ENCODE assay signal across 8 mouse cellular contexts in the genomic region with DNA sequence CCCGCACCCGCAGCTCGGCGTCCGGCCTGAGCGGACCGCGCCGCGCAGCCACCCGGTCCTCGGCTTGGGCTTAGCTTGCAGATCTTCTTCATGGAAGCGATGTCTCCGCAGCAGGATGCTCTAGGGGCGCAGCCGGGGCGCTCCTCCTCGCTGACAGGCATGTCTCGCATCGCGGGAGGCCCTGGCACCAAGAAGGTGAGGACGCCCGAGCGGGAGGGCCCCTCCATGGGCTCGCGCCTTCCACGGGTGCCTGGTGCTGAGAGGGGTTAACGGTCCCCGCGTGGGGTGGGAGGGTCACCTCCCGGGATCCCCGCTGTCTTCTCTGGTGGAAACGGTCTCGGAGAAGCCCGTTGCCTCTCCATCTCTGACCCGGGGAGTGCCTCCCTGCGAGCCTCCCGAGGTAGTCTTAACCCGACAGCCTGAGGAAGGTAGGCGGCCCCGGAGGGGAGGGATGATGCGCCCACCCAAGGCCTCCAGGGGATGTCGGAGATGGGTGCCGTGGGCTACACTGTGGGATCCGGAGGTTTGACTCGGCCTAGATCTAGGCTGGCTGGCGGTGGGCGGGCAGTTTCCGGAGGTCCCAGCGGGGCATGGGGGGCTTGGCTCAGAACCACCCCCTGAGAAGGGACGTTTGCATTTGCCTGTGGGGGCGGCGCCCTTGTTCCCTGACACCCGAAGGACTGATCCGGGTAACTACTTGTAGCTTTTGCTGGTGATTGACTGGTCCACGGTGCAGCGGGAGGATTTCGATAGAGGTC. TPM values are rescaled to one million over a fixed set of nuclear protein-coding genes. Genes with fewer than 3 reads are reported as not detected.
DNase-seq lines count a peak whose midpoint lies in the region; ATAC-seq and TF ChIP-seq lines count a peak whose summit lies in the region.

No protein-coding gene starts in this region.

- TF ChIP-seq CTCF in cerebellum, adult 2 months (IDR thresholded peaks at IDR 0.05; ENCODE audit: borderline replicate concordance, insufficient read depth, low read depth, low read length), result no peak

- TF ChIP-seq POLR2A in cerebellum, adult 2 months (IDR thresholded peaks at IDR 0.05; ENCODE audit: borderline replicate concordance, insufficient read depth, low read length), result no peak

- no peaks in the 10 kb centered on the region for H3K36me3 ChIP-seq in hindbrain, embryonic 14.5 days (replicated peaks; ENCODE audit: control insufficient read depth, insufficient read depth)
- no peaks in the 10 kb centered on the region for H3K36me3 ChIP-seq in stomach, embryonic 14.5 days (ENCODE audit: control insufficient read depth, insufficient read depth, low read length)

- peak; percentile 15 for ATAC-seq in hindbrain, embryonic 14.5 days (ENCODE audit: low FRiP score)
- peak; percentile 30 for ATAC-seq in megakaryocyte progenitor cell, adult 5-6 weeks (replicated peaks; ENCODE audit: poor library complexity)
- peak; percentile 66; the same call in 1 of the 2 replicates for ATAC-seq in stomach, embryonic 14.5 days (ENCODE audit: insufficient number of reproducible peaks, insufficient read depth, low FRiP score, low read depth)

- H3K27me3 ChIP-seq in cerebellum, adult 2 months (ENCODE audit: control insufficient read depth, insufficient read depth, low read length), result no peaks in the 10 kb centered on the region
- H3K27me3 ChIP-seq in hindbrain, embryonic 14.5 days (ENCODE audit: control insufficient read depth, insufficient read depth, low read length), result peaks cover 15% of the 10 kb centered on the region; the same call in 1 of the 2 replicates
- H3K27me3 ChIP-seq in stomach, embryonic 14.5 days (ENCODE audit: control insufficient read depth, insufficient read depth, low read length), result peaks cover 15% of the 10 kb centered on the region; the same call in 1 of the 2 replicates

- no peaks in the 10 kb centered on the region for H3K4me1 ChIP-seq in cerebellum, adult 2 months (ENCODE audit: control insufficient read depth, insufficient read depth, low read length)
- peaks cover 14% of the 10 kb centered on the region for H3K4me1 ChIP-seq in hindbrain, embryonic 14.5 days (replicated peaks; ENCODE audit: control insufficient read depth, insufficient read depth, low read length)
- H3K4me1 ChIP-seq in stomach, embryonic 14.5 days (ENCODE audit: control insufficient read depth, insufficient read depth, low read length), result peaks cover 14% of the 10 kb centered on the region

- WGBS in cerebellum, adult 2 months, result under 1% methylated on average over 58 of the region's 58 CpGs
- under 1% methylated on average over 57 of the region's 58 CpGs for WGBS in hindbrain, embryonic 14.5 days
- WGBS in stomach, embryonic 14.5 days, result under 1% methylated on average over 58 of the region's 58 CpGs

- H3K4me2 ChIP-seq in hindbrain, embryonic 14.5 days (replicated peaks), result peak overlapping the region; percentile 82
- peak overlapping the region; percentile 94 for H3K4me2 ChIP-seq in stomach, embryonic 14.5 days (replicated peaks; ENCODE audit: low read depth, low read length)

- H3K9ac ChIP-seq in hindbrain, embryonic 14.5 days, result peak overlapping the region; percentile 90
- H3K9ac ChIP-seq in stomach, embryonic 14.5 days (replicated peaks; ENCODE audit: low read depth, low read length), result peak overlapping the region; percentile 42; the same call in 1 of the 2 replicates

- DNase-seq in heart, adult 11 months, result peak; percentile 93
- DNase-seq in heart, adult 8-10 months (ENCODE audit: low spot score), result no peak
- DNase-seq in cerebellum, adult 2 months, result peak; percentile 58 to 78
- DNase-seq in frontal cortex, postnatal 14 days (ENCODE audit: low spot score in 2 of 2), result peak; percentile 43 to 47
- peak; percentile 35 for DNase-seq in hindbrain, embryonic 14.5 days (ENCODE audit: low spot score)
- peak; percentile 38 to 61 for DNase-seq in left cerebral cortex, postnatal 14 days (ENCODE audit: low spot score in 2 of 2)

- H3K9me3 ChIP-seq in hindbrain, embryonic 14.5 days (ENCODE audit: control insufficient read depth, low read length), result no peaks in the 10 kb centered on the region
- no peaks in the 10 kb centered on the region for H3K9me3 ChIP-seq in stomach, embryonic 14.5 days (ENCODE audit: control insufficient read depth, low read depth, low read length)

- intact Hi-C loops in left cerebral cortex, postnatal 14 days (cut with DNase I), result loop anchor here (2.0 to 10.0 kb wide), 2 partner anchors 321 to 431 kb away; no protein-coding TSS in a partner anchor

- H3K4me3 ChIP-seq in cerebellum, adult 2 months (replicated peaks; ENCODE audit: insufficient read depth, low read depth, low read length), result peak overlapping the region; percentile 92
- peak overlapping the region; percentile 66 for H3K4me3 ChIP-seq in hindbrain, embryonic 14.5 days (replicated peaks; ENCODE audit: low read length)
- peak overlapping the region; percentile 65 for H3K4me3 ChIP-seq in stomach, embryonic 14.5 days (ENCODE audit: low read depth, low read length)

- peak overlapping the region; percentile 24; the same call in 1 of the 2 replicates for H3K27ac ChIP-seq in cerebellum, adult 2 months (ENCODE audit: insufficient read depth, low read length)
- H3K27ac ChIP-seq in hindbrain, embryonic 14.5 days, result peak overlapping the region; percentile 81
- H3K27ac ChIP-seq in stomach, embryonic 14.5 days (ENCODE audit: low read length), result no peak overlapping the region

RNA-seq across cellular contexts. Expression of gene Arhgap20, which starts 0.5 kb away (rescaled TPM):
- 10 to 100 TPM; 21.7 to 29.7 (median 23.7) TPM for total RNA-seq in heart, adult 8-10 months (2022)
- 14.8 and 15.1 TPM in 2 replicates for polyA plus RNA-seq in cerebellum, adult 2 months (2012; rRNA removed)
- polyA plus RNA-seq in hindbrain, embryonic 14.5 days (2014; fragmentation: Nextera tagmentation; extraction: Ambion mirVana), result 28.2 and 29.7 TPM in 2 replicates
- 10 to 100 TPM; 93.0 to 93.3 TPM for total RNA-seq in left cerebral cortex, postnatal 14 days (2021)
- total RNA-seq in megakaryocyte progenitor cell, adult 5-6 weeks (2015), result not detected in 2 replicates
- total RNA-seq in megakaryocyte progenitor cell, adult 5-6 weeks (2017), result not detected in 2 replicates
- 4.0 and 5.0 TPM in 2 replicates for polyA plus RNA-seq in stomach, embryonic 14.5 days (2014; fragmentation: Nextera tagmentation; extraction: Ambion mirVana)

Comparison
In these comparisons a context has a peak if more than half of its experiments do, and no peak if none do; other contexts are left out.
1. ATAC-seq: peak in every context shown above with its lines; median percentile 66 in stomach, embryonic 14.5 days; 30 in megakaryocyte progenitor cell, adult 5-6 weeks; 15 in hindbrain, embryonic 14.5 days.
2. RNA of gene Arhgap20, which starts 0.5 kb away (total RNA-seq): 93.0 to 93.3 TPM in left cerebral cortex, postnatal 14 days and 21.7 to 29.7 TPM in heart, adult 8-10 months; not detected in megakaryocyte progenitor cell, adult 5-6 weeks; every median in the first group is over 10 times any median in the second.
3. Peak in every context shown above with its lines, with median percentiles within 50 percentile points of each other: H3K4me3 ChIP-seq.